Mouse (Mus musculus) liver, adult (tissue): ENCODE results near the gene Rassf3.

Experiments
- GATA4 ChIP-seq: IDR thresholded peaks from 2 replicates; pipeline ENCODE4 v1.6.1; 2014; ENCODE audit warnings: mild to moderate bottlenecking, low read length; ENCODE audit not compliant: insufficient replicate concordance

Rassf3 gene

DNA sequence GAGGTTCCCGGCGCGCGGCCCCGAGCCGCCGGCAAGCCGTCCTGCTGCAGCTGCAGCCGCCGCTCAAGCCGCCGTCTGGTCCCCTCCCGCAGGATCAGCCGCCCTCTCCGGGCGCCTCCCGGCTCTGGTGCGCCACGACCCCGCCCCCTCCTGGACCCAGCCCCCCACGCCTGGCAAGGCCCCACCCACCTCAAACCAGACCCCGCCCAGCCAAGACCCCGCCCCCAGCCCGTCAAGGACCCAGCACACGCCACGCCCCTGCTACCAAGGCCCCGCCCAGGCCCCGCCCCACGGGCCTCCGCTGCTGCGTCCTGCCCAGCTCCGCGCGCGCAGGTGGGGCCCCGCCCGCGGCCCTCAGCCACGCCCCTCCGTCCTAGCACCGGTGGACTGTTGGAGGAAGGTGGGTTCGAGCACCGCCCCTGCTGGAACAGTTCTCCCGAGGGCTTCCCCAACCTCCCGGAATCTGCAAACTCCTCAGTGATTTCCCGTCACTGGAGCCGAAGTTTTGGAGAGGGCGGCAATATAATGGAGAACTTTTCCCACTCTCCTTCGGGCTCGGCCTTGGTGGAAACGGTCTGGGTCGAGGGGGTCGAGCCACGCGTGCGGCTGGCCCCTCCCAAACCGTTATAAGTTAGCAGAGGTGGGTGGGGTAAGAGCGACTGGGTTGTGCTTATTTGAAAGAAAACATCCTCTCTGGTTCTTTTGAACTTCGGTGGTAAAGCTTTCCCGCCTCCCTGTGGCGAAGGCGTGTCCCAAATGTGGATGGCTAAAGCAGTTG, at the start of gene Rassf3:
TSS of gene Rassf3 (minus strand) at position 158 of the 778 bp plus-strand sequence.
- no peak; the same call in 1 of the 2 replicates for TF ChIP-seq GATA4

GRCm38 (mm10) chr10:121520923-121521585, 44.9 kb upstream of the Rassf3 start:
- no peak for TF ChIP-seq GATA4

GRCm38 (mm10) chr10:121519710-121520109, 43.6 kb upstream of the Rassf3 start:
- no peak for TF ChIP-seq GATA4

DNA sequence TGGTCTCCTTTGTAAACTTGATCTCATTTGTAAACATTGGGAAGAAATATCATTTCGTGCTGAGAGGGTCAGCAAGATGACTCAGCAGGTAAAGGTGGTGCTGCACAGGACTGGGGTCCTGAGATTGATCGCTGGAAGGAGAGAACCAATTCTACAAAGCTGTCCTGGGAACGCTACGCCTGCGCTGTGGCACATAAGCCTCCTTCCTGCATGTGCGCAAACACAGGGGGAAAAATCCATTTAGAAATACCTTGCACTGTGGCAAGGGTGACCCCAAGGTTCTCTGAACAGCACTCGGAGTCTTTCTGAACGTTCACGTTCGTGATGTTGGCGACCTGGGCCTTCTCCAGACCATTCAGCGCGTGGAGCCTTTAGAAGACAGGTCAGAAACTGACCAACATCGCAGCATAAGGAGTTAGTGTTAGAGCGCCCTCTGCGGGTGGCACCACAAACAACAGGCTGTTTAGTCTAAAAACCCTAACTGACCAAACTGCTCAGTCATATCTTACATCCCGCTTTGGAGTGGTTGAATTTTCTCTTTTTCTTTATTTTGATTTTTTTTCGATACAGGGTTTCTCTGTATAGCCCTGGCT, 40.0 kb upstream of the Rassf3 start:
- no peak for TF ChIP-seq GATA4

DNA sequence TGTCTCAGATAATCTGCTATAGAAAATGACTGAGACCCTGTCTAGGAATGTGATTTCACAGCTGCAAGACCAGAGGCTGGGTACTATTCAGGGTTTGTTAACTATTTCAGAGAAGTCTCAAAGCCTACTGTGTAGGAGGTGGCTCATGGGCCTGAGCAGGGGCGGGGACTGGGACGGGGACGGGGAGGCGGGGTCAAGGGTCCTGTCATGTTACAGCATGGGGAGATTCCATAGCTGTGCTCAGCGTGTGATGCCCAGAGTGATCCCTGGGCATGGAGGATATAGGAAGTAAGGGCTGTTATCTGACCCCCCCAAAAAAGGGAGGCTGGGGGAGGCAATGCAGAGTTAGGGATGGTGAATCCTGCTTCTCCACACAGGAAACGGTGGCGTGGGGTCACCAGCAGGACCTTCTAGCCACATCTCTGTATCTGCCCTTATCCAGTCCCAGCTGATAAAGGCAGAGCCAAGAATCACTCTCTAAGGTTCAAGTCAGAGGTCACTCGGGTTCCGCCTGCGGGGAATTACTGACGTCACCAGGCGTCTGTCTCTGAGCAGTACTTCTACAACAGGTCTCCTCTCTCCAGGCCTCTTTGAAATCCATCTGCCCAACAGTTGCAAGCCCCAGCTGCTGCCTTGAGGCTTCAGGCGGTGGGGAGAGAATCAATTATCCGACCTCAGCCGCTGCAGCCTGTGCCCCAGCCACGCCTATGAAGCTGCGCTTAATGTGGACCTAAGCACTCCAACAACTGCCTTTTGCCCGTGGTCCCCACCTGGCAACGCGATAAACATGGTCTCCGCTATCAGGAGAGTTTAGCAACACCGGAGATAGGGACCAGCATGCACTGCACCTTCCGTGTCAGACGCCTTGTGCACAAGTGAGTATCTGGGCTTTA, 33.9 kb upstream of the Rassf3 start:
- peak; percentile 78; the same call in 1 of the 2 replicates for TF ChIP-seq GATA4

DNA sequence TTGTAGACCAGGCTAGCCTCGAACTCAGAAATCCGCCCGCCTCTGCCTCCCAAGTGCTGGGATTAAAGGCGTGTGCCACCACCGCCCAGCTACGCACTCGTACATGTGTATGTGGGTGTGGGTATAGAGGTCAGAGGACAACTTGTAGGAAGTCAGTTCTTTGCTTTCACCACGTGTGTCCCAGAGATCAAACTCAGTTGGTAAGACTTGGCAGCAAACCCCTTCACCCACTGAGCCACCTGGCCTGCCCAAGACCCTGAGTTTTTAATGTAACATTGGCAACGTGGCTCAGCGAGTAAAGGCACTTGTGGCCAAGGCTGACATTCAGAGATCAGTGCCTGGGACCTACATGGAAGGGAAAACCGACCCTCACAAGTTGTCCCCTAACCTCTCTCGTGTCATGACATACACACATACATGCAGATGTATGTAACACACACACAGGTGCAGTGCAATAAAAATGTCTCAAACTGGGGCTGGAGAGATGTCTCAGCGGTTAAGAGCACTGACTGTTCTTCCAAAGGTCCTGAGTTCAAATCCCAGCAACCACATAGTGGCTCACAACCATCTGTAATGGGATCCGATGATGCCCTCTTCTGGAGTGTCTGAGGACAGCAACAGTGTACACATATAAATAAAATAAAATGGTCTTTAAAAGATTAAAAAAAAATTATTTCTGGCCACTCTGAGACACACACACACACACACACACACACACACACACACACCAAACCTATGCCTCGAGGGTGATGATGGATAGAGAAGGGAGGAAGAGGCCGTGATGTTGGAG, 31.8 kb upstream of the Rassf3 start:
- no peak for TF ChIP-seq GATA4

- no peak for TF ChIP-seq GATA4
These were observed 30.8 kb upstream of the Rassf3 start for GRCm38 (mm10) chr10:121506731-121507583.

GRCm38 (mm10) chr10:121505929-121506328, 29.8 kb upstream of the Rassf3 start:
- no peak for TF ChIP-seq GATA4

GRCm38 (mm10) chr10:121504973-121505911, 29.1 kb upstream of the Rassf3 start:
- TF ChIP-seq GATA4: no peak

- peak; percentile 37; the same call in 1 of the 2 replicates for TF ChIP-seq GATA4
These were observed 25.0 kb upstream of the Rassf3 start for GRCm38 (mm10) chr10:121501160-121501559.

DNA sequence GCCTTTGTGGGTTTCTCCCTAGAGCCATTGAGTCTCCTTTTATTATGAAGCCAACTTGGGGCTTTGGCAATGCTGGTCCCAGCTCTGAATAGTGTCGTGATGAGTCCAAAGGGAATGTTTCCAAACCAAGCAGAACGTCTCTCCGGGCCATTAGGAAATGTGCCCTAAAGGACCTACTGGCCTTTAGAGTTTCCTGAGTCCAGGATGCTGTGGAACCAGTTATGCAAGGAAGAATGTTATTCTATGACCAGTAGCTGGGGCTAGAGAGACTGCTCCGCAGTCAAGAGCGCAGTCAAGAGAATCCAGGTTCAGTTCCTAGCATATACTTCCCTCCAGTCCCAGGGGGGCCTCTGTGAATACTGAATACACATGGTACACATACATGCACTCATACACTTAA, 23.9 kb upstream of the Rassf3 start:
- no peak for TF ChIP-seq GATA4

GRCm38 (mm10) chr10:121499063-121499462, 22.9 kb upstream of the Rassf3 start:
- TF ChIP-seq GATA4: no peak
